Mouse (Mus musculus) Patski (cell line): ENCODE measurements around the gene Hand2. TPM values are rescaled to one million over a fixed set of nuclear protein-coding genes. Genes with fewer than 3 reads are reported as not detected.

Source experiments
- ATAC-seq: fragments of 100-300 bp; one replicate; pipeline ENCODE4 v1.8.0; 2021
- CTCF ChIA-PET: fragments of 350-600 bp; sonication (Branson Sonifier 250); formaldehyde crosslinking; loops from one replicate; lab custom pipeline; 2022; ENCODE audit warnings: inconsistent platforms; lab: Charles Lee
- POLR2A ChIA-PET: fragments of 350-600 bp; sonication (Branson Sonifier 250); formaldehyde crosslinking; loops from one replicate; lab custom pipeline; 2022; ENCODE audit warnings: antibody characterized with exemption, inconsistent platforms; lab: Charles Lee
- DNase-seq: peaks from one replicate; pipeline ENCODE4 v3.0.0-alpha.2; 2011; ENCODE audit warnings: low read depth, low spot score
- H3K27me3 ChIP-seq: fragments of 371-371 bp; one replicate; pipeline ENCODE4 v1.5.1; 2021
- CTCF ChIP-seq: fragments of 100-300 bp; IDR thresholded peaks from one replicate; pipeline ENCODE4 v1.5.1; 2021
- in situ Hi-C: fragments of 300-500 bp; cut with MboI; formaldehyde crosslinking; loops from 3 replicates; pipeline ENCODE4 v1.11.1; 2018; ENCODE audit warnings: low pct_unique_long_range_greater_than_20kb, mixed read lengths
- polyA plus RNA-seq: library from polyadenylated mRNA; unstranded; gene quantifications from one replicate; pipeline ENCODE4 v1.2.3, GENCODE M21; 2021

Gene Hand2
- polyA plus RNA-seq, 1 experiment from 2014 or later, result 0.58 TPM

DNA sequence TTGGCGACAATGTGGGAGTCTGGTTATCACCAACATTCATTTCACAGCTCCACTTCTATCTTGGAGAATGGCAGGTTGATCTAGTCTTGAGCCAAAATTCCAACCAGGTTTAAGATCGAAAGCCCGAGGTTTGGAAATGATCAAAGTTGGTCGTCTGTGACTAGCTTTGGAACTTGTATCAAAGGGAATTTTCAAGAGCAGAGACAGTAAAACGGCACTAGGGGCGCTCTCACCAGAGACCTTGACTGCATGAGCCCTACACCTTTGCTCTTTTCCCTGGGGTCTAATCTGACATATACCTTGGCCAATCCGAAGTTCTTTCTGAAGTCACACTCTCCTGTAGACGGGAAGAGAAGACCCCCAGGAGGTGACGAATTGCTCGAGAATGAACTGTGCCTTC is 6.6 kb upstream of the Hand2 start:
- in situ Hi-C loops, result loop anchor here (25.0 kb wide), 1 partner anchor 427 kb away; no protein-coding TSS in a partner anchor
- DNase-seq, result no peak

DNA sequence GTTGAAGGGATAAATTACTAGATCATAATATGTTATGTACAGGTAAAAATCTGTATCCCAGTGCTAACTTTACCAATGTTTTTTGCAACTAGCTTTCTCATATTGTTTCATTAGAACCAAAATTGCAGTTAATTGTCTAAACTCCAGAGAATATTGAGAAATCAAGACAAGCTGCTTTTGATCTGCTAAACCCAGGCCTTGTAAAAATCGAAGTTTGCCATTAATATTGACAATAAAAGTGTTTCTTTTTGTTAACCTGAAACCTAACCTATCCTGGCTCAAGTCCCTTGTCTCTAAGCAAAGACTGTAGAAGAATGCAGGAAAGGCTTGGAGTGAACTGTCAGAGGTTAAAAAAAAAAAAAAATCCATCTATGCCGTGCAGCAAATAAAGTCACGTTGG is 5.3 kb upstream of the Hand2 start:
- DNase-seq (no peak), ATAC-seq (no peak)
- in situ Hi-C loops, result loop anchor here (25.0 kb wide), 1 partner anchor 428 kb away; no protein-coding TSS in a partner anchor
- CTCF ChIA-PET, result no interaction called here
- H3K27me3 ChIP-seq, result peaks cover 36% of the 10 kb centered on the region
- TF ChIP-seq CTCF, result no peak
- POLR2A ChIA-PET, result no interaction called here

More for the DNA sequence above, 6.6 kb upstream of the Hand2 start:
- ChIA-PET CTCF (interaction anchor here (1.1 to 1.7 kb wide), 2 partner anchors 11 to 14 kb away, joined by 3 to 4 read pairs; no protein-coding TSS in a partner anchor), POLR2A (interaction anchor here (0.6 kb wide), 1 partner anchor 115 kb away, joined by 4 read pairs; no protein-coding TSS in a partner anchor)
- ATAC-seq, result no peak
- H3K27me3 ChIP-seq, result peaks cover 46% of the 10 kb centered on the region
- TF ChIP-seq CTCF, result no peak

DNA sequence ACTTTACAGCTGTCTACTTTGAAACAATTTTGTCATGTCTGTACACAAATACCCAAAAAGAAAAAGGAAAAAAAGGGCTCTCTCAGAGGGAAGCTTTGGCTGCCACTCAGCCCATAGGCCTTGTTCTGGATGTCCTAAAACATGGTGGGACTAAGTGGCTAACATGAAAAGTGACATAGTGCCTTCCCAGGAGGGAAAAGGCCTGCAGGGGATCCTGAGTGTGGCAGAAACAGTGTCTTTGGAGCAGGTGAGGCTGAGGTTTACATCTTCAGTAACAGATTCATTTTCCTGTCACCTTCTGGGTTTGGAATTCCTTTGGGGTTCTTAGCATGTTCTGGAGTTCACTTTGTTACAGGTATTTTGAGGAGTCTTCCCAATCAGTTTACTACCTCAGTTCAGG is 3.7 kb upstream of the Hand2 start:
- TF ChIP-seq CTCF, result no peak
- POLR2A ChIA-PET, result no interaction called here
- CTCF ChIA-PET, result no interaction called here
- peaks cover 26% of the 10 kb centered on the region for H3K27me3 ChIP-seq
- ATAC-seq (no peak), DNase-seq (no peak)
- in situ Hi-C loops, result loop anchor here (25.0 kb wide), 1 partner anchor 430 kb away; no protein-coding TSS in a partner anchor

DNA sequence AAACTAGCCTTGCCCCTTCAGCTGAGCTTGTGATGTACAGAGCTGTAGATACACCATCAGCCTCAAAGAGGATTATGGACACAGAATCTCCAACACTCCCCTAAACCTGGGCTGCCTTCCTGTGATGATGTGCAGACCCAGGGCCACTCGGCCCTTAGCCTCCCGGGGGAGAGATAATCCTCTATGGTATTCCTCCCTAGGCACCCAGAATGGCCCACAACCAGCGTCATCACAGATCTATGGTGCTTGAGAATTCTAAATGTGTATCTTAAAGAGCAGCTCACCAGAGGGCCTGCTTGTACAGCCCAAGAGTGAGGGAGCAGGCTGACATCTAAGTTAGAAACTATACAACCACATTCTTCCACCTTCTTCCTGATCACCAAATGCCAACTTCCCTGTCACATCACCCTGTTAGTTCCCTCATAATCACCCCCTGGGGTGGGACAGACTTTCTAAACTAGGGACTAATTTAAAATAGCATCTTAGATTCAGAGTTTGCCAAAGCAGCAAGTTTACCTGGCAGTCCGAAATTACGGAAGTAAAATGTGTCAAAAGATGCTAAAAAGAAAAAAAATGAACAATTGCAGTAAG is 2.8 kb upstream of the Hand2 start:
- peaks cover 26% of the 10 kb centered on the region for H3K27me3 ChIP-seq
- no peak for ATAC-seq
- ChIA-PET POLR2A (no interaction called here), CTCF (no interaction called here)
- DNase-seq, result no peak
- in situ Hi-C loops, result loop anchor here (25.0 kb wide), 1 partner anchor 431 kb away; no protein-coding TSS in a partner anchor
- TF ChIP-seq CTCF, result no peak

DNA sequence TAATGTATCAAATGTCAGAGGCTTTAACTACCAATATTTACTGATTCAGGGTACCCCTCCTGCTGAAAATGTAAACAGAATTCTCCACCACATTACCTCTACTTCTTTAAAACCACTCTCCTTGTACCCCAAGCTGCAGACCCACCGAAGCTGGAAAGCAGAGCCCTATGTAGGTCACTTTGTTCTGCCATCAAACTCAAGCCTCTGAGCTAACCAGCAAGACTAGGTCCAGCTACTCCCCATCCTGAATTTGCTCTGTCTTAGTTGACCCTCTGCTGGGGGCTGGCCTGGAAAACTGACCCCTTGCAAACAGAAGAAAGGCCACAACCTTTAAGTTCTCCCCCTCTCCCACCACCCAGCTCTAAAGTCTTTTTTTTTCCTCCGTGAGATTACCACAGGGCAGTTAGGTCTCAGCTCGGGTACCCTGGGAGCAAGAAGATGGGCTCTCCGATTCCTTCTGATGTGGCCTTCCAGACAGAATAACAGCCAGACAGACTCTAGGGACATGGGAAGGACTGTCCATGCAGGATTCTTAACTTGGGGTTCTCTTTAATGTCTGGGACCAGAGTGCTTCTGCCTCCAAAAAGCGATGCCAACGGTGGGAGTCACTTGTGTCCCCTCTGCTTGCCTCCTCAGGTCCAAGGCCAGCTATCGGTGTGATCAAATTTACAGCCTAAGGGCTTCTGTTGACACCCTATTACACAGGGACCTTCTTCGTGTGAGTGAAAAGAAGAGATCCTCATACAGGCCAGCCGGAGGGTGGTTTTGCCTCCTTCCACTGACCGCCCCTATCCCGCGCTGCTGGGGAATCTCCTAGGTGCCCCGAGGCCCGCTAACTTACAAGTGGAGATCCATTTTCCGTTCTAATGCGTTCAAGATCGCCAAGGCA is 1.4 kb upstream of the Hand2 start:
- POLR2A ChIA-PET, result no interaction called here
- DNase-seq (no peak), ATAC-seq (no peak)
- H3K27me3 ChIP-seq, result peaks cover 26% of the 10 kb centered on the region
- TF ChIP-seq CTCF, result no peak
- in situ Hi-C loops, result loop anchor here (25.0 kb wide), 1 partner anchor 432 kb away; no protein-coding TSS in a partner anchor
- CTCF ChIA-PET, result no interaction called here

DNA sequence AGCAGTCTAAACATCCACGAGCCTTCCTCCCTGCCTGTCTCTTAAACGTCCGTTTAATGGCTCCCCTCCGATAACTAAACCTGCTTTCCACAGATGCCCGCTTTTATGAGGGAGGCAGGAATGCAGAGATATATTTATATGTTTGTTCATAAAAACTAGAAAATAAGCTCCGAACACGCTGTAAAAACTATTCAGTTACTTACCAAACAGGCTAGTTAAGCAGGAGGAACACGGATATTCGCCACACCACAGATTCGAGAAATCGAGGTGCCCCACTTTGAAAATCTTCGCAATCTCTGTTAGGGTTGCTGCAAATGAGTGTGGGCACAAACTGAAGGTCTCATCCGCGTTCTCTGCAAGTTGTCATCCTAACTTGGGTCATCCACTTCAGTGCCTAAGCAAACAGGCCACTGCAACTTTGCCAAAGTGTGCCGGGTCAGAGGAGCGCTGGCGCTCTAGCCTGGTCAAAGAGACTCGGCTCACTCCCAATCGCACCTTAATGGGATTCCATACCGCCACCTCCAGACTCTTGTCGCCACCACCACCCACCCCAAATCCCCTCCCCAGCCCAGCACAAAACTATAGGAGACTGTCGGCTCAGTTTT is 700 bp upstream of the Hand2 start:
- no peak for DNase-seq
- ChIA-PET POLR2A (no interaction called here), CTCF (no interaction called here)
- peaks cover 20% of the 10 kb centered on the region for H3K27me3 ChIP-seq
- in situ Hi-C loops, result loop anchor here (25.0 kb wide), 1 partner anchor 433 kb away; no protein-coding TSS in a partner anchor
- TF ChIP-seq CTCF, result no peak
- ATAC-seq, result no peak

DNA sequence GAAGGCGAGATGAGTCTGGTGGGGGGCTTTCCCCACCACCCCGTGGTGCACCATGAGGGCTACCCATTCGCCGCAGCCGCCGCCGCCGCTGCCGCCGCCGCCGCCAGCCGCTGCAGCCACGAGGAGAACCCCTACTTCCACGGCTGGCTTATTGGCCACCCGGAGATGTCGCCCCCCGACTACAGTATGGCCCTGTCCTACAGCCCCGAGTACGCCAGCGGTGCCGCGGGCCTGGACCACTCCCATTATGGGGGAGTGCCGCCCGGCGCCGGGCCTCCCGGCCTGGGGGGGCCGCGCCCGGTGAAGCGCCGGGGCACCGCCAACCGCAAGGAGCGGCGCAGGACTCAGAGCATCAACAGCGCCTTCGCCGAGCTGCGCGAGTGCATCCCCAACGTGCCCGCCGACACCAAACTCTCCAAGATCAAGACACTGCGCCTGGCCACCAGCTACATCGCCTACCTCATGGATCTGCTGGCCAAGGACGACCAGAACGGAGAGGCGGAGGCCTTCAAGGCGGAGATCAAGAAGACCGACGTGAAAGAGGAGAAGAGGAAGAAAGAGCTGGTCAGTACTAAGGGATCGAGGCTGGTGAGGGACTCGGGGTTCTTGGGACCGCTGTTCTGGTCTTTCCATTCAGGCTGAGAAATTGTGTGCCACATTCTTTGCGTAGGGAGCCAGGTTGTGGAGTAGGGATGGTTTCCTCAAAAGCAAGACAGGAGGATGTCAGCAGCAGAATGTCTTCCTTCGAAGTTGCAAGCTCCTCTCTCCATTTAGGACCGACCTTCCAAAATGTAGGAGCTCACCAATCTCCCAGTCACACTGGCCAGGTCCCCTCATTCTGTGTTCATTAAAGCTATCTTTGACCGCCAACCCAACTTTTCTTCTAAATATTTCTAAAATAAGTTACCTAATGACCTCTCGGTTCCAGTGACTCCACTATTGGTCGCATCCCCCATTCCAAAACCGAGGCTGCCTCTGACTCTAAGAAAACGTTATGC is 1.4 kb downstream of the Hand2 start:
- DNase-seq, result no peak
- TF ChIP-seq CTCF, result no peak
- POLR2A ChIA-PET, result no interaction called here
- CTCF ChIA-PET, result no interaction called here
- in situ Hi-C loops, result loop anchor here (25.0 kb wide), 1 partner anchor 435 kb away; no protein-coding TSS in a partner anchor
- no peak for ATAC-seq
- peaks cover 5% of the 10 kb centered on the region for H3K27me3 ChIP-seq

DNA sequence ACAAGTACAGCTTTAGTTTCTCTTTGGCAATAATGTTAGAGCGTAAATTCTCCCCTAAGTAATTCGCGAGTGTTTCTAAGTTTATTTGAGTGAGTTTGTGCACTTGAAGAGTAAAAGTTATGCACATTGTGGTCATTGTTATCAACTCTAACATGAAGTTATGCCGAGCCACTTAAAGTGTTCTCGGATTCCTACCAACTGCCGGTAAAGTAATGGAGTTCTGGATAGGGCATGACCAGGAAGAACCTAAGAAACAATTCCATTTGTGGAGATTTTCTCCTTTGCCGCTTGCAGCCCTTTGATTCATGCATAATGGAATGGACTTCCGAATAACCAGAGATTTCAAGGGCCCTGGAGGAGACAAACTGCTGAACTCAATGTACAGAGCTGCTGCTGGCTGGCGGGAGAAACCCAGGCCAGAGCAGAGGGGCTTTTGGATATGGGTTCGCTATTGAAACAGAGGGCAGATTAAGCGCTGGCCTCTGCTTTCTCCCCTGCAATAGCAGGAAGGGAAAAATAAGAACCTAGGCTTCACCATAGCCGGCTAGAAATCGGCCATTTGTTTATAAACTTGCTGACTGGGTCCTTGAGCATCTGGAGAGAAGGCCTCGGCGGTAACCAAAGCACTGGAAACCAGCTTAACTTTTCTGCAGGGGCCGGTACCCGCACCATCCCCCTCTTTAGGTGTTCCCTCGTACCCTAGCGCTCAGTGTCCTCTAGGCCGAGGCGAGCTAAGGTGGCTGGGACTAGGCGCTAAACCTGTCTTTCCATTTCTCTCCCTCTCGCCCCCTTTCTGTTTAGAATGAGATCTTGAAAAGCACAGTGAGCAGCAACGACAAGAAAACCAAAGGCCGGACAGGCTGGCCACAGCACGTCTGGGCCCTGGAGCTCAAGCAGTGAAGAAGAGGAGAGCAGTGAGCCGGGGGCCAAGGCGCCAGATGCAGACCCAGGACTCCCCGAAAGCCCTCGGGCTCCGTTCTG is 2.5 kb downstream of the Hand2 start:
- ATAC-seq (no peak), DNase-seq (no peak)
- CTCF ChIA-PET, result no interaction called here
- no peak for TF ChIP-seq CTCF
- in situ Hi-C loops, result loop anchor here (25.0 kb wide), 1 partner anchor 436 kb away; no protein-coding TSS in a partner anchor
- POLR2A ChIA-PET, result no interaction called here
- peaks cover 3% of the 10 kb centered on the region for H3K27me3 ChIP-seq
